Mouse (Mus musculus) testis, adult 2 months (tissue): ENCODE data around the gene 0610010K14Rik. TPM values are rescaled to one million over a fixed set of nuclear protein-coding genes. Genes with fewer than 3 reads are reported as not detected.

Experiments used
- H3K27ac ChIP-seq: fragments of 200-500 bp; 2 replicates; pipeline ENCODE4 v1.5.1; 2012; ENCODE audit warnings: low read depth, low read length; ENCODE audit not compliant: control insufficient read depth, insufficient read depth
- H3K27me3 ChIP-seq: fragments of 200-500 bp; 2 replicates; pipeline ENCODE4 v1.6.1; 2012; ENCODE audit warnings: mild to moderate bottlenecking, low read length, moderate library complexity; ENCODE audit not compliant: control insufficient read depth, insufficient read depth
- H3K36me3 ChIP-seq: fragments of 200-500 bp; 2 replicates; pipeline ENCODE4 v1.6.1; 2012; ENCODE audit warnings: mild to moderate bottlenecking, low read length; ENCODE audit not compliant: control insufficient read depth, insufficient read depth
- H3K4me1 ChIP-seq: fragments of 200-500 bp; 2 replicates; pipeline ENCODE4 v1.6.1; 2012; ENCODE audit warnings: low read length; ENCODE audit not compliant: control insufficient read depth, insufficient read depth
- H3K4me3 ChIP-seq: fragments of 200-500 bp; 2 replicates; pipeline ENCODE4 v1.5.1; 2012; ENCODE audit warnings: low read depth, mild to moderate bottlenecking, low read length, moderate library complexity, mixed read lengths; ENCODE audit not compliant: control insufficient read depth
- CTCF ChIP-seq: fragments of 200-500 bp; IDR thresholded peaks from 2 replicates; pipeline ENCODE4 v1.5.1; 2012; ENCODE audit warnings: low read depth, mild to moderate bottlenecking, inconsistent platforms, low read length, moderate library complexity; ENCODE audit not compliant: control insufficient read depth, insufficient read depth, insufficient replicate concordance
- POLR2A ChIP-seq: fragments of 200-500 bp; IDR thresholded peaks from 2 replicates; pipeline ENCODE4 v1.6.1; 2012; ENCODE audit warnings: low read depth, mild to moderate bottlenecking, inconsistent platforms, low read length, moderate library complexity; ENCODE audit not compliant: control insufficient read depth
- polyA plus RNA-seq: library from polyadenylated mRNA; depleted of rRNA; stranded (reverse); fragments of >200 nt; gene quantifications from 2 replicates; pipeline ENCODE4 v1.2.3, GENCODE M21; 2012

0610010K14Rik gene
- polyA plus RNA-seq, 1 experiment: 27.7 TPM

DNA sequence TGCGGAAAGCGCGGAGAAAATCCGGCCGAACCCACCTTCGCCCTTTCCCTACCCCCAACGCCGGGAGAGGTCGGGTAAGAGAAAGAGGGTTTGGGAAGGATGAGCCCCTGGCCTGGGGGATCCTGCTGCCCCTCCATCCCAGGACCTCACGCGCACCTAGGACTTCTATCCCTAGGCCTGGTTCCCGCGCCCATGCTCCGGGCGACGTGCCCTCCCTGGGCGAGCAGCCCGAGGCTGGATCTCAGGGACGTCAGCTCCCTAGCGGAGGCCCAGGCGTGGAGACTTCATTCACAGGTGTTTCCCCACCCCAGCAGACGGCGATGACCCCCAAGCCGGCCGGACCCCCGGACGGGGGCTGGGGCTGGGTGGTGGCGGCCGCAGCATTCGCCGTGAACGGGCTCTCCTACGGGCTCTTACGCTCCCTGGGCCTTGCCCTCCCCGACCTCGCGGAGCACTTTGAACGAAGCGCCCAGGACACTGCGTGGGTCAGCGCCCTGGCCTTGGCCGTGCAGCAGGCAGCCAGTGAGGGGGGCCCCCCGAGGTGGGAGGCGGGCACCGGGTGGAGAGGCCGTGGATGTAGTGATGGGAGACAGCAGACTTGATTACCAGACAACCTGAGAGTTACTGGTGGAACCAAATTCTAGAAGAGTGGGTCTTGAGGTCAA lies 23.4 kb downstream of the 0610010K14Rik start:
- Histone ChIP-seq H3K27ac (no peak overlapping the region), H3K4me3 (peak overlapping the region; percentile 7), H3K27me3 (no peaks in the 10 kb centered on the region), H3K4me1 (peaks cover 22% of the 10 kb centered on the region), H3K36me3 (no peaks in the 10 kb centered on the region)
- TF ChIP-seq POLR2A: no peak
- no peak for TF ChIP-seq CTCF

DNA sequence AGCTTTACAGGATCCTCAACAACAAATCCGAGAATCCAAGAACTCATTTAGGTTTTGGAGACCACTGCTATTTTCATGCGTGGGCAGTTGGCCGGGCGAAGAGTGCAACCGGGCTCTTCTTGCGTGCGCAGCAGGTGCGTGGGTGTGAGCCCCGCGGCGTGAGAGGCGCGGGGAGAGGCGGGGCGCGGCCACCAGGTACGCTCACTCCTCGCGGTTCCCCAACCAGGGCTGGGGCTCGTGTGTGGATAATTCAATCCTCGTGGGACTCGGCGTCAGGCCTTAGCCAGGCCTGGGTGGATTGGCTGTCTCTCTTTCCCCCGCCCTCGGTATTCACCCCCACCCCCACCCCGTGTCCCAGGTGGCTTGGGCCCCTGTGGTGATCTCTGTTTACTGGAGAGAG lies 24.0 kb downstream of the 0610010K14Rik start:
- no peak overlapping the region for H3K27ac ChIP-seq
- H3K4me1 ChIP-seq: peaks cover 22% of the 10 kb centered on the region
- H3K36me3 ChIP-seq: no peaks in the 10 kb centered on the region
- H3K4me3 ChIP-seq: no peak overlapping the region
- TF ChIP-seq CTCF (no peak), POLR2A (no peak)
- no peaks in the 10 kb centered on the region for H3K27me3 ChIP-seq

DNA sequence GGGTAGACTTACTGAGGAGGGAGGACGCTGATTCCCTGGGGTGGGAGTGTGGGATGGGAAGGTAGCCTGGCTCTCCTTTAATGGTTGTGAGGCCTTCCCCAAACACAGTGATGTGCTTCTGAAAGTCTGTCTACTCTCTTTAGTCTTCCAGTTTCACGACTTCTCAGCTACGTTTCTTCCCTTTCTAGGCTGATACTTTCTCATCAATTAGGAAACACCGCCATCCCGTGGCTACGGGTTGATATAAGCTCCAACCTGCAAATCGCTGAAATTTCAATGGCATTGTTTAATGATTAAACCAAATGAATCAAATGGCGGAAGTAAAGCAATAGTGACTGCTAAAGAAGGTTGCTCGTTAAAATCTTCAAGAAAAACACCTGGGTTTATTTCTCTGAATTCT lies 24.8 kb downstream of the 0610010K14Rik start:
- Histone ChIP-seq H3K27me3 (no peaks in the 10 kb centered on the region), H3K4me3 (no peak overlapping the region), H3K36me3 (no peaks in the 10 kb centered on the region), H3K4me1 (peaks cover 22% of the 10 kb centered on the region), H3K27ac (0 out of 2 replicates have a peak overlapping the region, but pooled peaks have one; percentile 3)
- TF ChIP-seq POLR2A: no peak
- no peak for TF ChIP-seq CTCF

DNA sequence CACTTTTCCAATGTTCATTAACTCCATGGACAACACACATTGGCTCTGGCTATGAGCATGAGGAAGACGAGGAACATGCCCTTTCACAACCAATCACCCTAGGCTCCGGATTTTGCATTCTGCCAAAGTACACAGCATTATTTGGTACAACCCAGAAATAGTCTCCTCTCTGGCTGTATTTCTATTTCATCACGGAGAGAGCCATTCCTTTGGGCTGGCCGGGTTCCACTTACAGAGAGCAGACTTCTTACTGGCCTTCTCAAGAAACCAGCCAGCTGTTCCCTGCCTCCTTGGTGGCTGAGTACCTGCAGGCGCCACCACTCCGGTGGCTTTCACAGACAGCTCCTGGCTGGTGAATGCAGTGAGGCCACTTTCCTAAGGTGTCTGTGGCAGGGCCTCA lies 25.3 kb downstream of the 0610010K14Rik start, which contains the start of gene Slc16a11:
TSS of gene Slc16a11 (plus strand) at position 330 of the 400 bp plus-strand sequence.
- H3K27me3 ChIP-seq: no peaks in the 10 kb centered on the region

DNA sequence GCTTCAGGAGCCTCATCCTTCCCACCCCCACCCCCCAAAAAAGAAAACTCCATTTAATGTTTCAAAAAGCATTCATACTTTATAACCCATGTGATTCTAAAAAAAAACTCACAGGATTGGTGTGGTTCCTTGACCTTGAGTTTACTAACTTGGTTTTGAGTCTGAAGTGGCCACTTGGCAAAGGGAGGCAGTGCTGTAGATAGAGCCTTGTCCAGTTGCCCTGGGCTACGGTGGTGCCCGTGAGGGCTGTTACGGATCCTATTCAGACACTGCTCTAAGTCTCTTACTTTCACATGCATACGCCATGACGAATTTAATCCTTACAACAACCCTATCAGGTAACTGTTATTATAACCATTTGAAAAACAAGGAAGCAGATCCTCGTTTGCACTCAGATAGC lies 25.7 kb downstream of the 0610010K14Rik start:
- Histone ChIP-seq H3K27ac (0 out of 2 replicates have a peak overlapping the region, but pooled peaks have one; percentile 5), H3K4me1 (peaks cover 22% of the 10 kb centered on the region), H3K4me3 (no peak overlapping the region), H3K36me3 (no peaks in the 10 kb centered on the region), H3K27me3 (no peaks in the 10 kb centered on the region)
- TF ChIP-seq CTCF (no peak), POLR2A (no peak)

More for the DNA sequence above, 25.3 kb downstream of the 0610010K14Rik start, which contains the start of gene Slc16a11:
- H3K36me3 ChIP-seq: no peaks in the 10 kb centered on the region
- H3K4me3 ChIP-seq: no peak within 1 kb of the TSS
- 0 out of 2 replicates have a peak within 1 kb of the TSS, but pooled peaks have one; percentile 5 for H3K27ac ChIP-seq
- peaks cover 22% of the 10 kb centered on the region for H3K4me1 ChIP-seq
- TF ChIP-seq POLR2A (no peak), CTCF (no peak)

DNA sequence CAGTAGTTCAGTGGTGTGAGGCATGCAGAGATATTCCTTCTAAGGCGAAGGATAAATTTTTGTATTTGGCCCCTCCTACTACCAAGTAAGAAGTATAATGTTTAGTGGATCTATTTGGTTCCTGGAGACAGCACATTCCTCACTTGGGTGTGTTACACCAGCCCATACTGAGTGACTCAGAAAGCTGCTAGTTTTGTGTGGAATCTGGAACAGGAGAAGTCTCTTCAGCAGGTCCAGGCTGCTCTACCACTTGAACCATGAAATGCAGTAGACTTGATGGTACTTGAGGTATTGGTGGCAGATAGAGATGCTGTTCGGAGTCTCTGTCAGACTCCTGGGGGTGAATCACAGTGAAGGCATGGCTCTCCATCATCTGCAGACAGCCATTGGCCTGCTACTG lies 27.0 kb downstream of the 0610010K14Rik start:
- Histone ChIP-seq H3K27ac (no peak overlapping the region), H3K4me3 (no peak overlapping the region), H3K36me3 (no peaks in the 10 kb centered on the region), H3K4me1 (peaks cover 17% of the 10 kb centered on the region), H3K27me3 (no peaks in the 10 kb centered on the region)
- TF ChIP-seq POLR2A (no peak), CTCF (no peak)

DNA sequence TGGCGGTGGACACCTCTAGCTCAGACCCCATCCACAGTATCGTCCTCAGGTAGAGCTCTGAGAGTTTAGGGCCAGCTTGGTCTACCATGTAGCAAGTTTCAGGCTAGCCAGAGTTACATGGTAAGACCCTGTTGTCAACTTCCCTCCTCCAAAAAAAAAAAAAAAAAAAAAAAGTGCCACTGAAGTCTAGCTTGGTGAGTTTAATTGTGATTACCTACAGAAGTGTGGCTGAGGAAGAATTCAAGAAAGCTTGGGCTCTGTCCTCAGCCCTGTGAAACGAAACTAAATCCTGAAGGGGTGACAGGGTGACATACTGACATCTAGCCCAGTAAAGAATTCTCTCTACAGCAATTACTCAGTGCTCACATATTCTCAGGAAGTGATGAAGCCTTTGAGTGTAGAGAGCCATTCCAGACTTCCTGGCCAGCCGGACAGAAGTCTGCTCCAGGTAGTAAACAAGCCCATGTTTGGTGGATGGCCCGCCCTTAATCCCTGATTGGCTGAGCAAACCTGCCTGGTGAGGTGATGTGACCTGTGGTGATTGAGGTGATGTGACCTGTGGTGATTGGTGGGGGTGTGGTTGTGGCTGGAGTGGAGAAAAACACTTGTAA lies 28.8 kb downstream of the 0610010K14Rik start:
- Histone ChIP-seq H3K4me1 (peaks cover 2% of the 10 kb centered on the region; the same call in 1 of the 2 replicates), H3K27ac (no peak overlapping the region), H3K4me3 (no peak overlapping the region), H3K27me3 (no peaks in the 10 kb centered on the region), H3K36me3 (no peaks in the 10 kb centered on the region)
- TF ChIP-seq POLR2A: no peak
- no peak for TF ChIP-seq CTCF
